Mouse (Mus musculus) urinary bladder, adult 2 months (tissue): ENCODE data around the gene Mllt11. TPM values are rescaled to one million over a fixed set of nuclear protein-coding genes. Genes with fewer than 3 reads are reported as not detected.

Experiments
- DNase-seq: peaks from one replicate; pipeline ENCODE4 v3.0.0; 2022; ENCODE audit warnings: low spot score
- polyA plus RNA-seq: library from polyadenylated mRNA; depleted of rRNA; stranded (reverse); fragments of >200 nt; gene quantifications from 2 replicates; pipeline ENCODE4 v1.2.3, GENCODE M21; 2012; rRNA removed

Gene Mllt11
- 11.0 and 15.4 TPM in 2 replicates for polyA plus RNA-seq

DNA sequence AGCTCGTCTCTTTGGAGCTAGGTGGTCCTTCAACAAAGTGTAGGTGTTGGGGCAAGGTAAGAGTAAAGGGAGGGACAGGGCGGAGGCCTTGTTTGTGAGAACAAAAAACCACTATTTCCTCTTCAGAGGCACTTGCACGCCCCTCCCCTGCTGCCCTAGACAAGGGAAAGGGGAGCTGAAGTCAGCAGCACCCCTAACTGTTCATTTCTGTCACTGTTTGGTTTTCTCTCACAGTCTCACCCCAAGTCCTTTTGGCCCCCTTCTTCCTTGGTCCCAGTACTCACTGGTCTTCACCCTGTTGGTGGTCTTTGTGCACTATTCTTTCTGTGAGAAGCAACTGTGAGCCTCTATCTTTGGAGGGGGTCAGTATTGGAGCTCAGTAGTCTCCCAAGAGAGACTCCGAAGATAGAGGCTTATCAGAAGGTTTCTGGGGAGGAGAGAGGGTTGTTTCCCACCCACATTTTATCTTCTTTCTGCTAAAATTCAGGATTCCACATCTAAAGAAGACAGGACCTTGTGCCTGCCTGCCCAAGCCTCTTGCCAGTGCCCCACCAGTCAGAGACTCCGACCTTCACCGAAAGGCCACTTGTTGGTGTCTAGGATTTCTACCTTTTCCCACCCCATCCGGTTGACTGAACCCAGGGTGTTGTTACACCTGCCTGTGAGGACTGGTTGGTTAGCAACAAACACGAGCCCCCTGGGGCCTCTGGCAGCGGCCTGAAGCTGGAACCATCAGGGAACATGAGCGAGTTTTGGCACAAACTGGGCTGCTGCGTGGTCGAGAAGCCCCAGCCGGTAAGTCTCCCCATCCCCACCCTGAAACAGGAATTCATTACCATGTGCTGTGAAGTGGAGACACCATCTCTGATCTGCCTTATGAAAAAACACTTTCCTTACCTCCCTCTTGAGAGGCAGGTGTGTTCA lies at the start of gene Mllt11:
Gene Mllt11, minus strand, starts transcription at position 874 of the 924 bp plus-strand sequence.
- no peak for DNase-seq

DNA sequence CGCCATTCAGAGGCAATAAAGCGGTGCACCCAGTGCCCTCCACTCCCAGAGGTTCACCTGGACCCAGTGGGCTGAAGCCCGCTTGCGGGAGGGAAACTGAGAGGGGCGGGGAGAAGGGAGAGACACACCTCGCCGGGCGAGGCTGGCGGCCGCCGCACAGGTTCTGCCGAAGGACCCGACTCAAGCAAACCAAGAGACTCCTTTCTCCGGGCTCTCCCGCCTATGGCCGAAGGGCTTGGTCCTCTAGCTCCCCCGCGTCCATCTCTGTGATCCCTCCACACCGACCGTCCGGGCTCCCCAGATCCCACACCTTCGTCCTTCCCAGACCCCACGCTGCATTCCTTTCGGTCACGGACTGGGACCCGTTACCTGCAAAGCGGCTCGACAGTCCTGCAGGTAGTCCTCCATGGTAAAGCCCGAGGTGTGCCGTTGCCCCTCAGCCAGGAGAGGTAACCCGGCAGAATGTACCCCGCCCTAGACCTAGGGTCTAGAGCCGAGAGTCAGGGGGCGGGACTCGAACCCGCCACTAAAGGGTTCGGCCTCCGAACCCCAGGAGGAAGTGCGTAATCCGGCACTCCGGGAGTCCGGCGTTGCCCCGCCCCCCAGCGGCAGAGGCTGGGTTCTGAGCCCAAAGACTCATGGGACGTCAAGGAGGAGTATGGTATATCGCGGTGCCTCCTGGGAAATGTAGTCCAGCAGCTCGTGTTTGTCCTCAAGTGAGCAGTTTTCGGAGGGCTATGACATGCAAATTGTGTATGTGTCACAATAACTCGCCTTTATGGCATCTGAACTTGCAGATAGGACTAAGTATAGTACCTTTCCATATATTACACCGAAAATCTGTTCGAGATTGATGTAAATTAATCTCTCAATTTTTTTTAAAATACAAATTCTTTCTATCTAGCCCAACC lies 49.5 kb upstream of the Mllt11 start, which contains the start of the genes Mindy1 and Prune1:
Gene Mindy1, plus strand, starts transcription at position 130 of the 911 bp plus-strand sequence.
Gene Prune1, minus strand, starts transcription at position 861 of the 911 bp plus-strand sequence.
- peak; percentile 91 for DNase-seq

DNA sequence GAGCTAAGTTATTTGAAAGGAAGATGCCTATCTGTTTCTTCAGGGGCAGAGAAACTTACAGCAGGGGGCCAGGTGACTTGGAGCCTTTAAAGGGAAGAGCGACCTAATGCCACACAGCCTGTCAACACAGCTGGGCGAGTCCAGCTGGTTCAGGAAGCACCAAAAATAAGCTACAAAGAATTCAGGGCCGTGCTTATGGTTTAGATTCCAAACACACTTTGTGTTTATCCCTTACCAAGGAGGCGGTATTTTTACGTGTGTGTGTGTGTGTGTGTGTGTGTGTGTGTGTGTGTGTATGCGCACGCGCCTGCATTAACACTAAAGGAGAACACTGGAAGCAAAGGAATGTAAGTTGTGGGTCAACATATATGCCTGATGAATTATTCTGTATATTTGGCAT lies 48.8 kb upstream of the Mllt11 start:
- no peak for DNase-seq

DNA sequence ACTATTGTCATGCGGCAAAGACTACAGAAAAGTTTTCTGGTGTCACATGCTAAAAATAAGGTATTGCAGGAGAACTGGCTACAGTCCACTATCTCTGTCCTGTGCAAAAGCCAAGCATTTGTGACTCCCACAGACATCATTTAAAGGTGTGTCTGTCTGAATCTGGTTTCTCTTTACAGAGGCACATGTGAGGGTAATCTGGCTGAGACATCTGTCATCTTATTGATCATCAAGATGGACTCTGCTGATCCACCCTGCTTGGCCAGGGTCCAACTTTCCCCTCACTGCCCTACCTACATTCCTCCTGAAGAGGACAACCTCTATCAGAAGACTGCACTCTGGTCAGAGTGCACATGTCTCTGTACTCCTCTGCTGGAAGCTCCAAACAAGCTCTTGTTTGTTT lies 45.2 kb upstream of the Mllt11 start:
- no peak for DNase-seq

DNA sequence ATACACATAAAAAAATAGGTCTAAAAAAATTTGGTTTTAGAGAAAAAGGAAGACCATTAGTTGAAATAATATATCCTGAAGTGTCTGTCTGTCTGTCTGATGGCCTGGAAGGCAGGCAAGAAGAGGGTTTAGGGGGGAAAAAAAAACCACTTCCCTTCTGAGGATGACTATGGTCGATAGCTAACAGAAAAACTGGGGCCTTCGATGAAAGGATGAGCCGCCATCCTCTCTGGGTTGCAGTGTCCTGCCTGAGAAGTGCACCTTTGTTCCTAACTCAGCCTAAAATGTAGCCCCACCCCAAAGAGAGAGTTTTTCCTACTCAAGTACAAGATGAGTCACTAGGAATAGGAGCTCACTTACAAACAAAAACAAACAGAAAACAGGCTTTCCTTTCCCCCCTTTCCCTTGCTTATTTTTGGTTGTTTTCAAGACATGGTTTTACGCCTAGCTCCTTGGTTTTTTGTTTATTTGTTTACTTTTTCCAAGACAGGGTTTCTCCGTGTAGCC lies 44.5 kb upstream of the Mllt11 start:
- DNase-seq, result no peak

DNA sequence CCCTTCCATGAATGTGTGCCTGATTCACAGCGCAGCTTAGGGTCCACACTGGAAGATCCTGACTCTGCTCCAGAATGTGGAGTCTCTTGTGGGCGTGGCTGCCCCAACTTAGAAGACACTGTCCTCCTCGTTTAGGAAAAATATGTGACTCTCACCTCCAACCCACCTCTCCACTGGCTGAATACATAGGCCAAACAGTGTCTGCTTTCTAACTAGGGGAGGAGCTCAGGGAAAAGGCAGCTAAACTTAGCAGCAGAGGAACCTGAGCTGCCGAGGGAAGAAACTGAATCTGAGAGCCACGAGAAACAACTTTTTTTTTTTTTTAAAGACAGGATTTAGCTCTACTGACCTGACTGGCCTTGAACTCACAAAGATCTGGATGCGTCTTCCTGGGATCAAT lies 43.2 kb upstream of the Mllt11 start:
- no peak for DNase-seq

DNA sequence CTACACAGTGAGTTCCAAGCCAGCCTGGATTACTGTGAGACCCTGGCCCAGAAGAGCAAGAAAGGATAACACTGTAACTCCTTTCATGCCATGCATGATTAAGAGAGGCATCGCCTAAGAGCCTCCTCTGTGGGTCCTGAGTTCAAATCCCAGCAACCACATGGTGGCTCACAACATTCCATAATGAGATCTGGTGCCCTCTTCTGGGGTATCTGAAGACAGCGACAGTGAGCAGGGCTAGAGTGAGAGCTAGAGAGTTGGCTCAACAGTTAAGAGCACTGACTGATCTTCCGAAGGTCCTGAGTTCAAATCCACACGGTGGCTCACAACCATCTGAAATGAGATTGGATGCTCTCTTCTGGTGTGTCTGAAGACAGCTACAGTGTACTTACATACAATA lies 42.5 kb upstream of the Mllt11 start:
- no peak for DNase-seq

DNA sequence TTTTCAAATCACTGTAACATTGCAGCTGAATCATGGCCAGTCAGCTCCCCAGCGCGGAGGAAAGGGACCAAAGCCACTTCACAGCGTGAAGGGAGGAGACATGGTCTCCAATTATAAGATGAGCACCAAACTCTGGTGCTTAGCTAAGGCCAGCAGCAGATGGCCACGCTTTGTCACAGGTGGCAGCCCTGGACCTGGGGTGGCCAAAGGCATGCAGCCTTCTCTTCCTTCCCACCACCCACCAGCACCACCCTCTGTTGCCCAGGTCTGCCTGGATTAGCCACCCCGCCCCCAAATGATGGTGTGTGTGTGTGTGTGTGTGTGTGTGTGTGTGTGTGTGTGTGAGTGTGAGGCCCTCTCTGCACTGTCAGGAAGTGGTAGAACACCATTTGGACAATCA lies 41.5 kb upstream of the Mllt11 start:
- no peak for DNase-seq

DNA sequence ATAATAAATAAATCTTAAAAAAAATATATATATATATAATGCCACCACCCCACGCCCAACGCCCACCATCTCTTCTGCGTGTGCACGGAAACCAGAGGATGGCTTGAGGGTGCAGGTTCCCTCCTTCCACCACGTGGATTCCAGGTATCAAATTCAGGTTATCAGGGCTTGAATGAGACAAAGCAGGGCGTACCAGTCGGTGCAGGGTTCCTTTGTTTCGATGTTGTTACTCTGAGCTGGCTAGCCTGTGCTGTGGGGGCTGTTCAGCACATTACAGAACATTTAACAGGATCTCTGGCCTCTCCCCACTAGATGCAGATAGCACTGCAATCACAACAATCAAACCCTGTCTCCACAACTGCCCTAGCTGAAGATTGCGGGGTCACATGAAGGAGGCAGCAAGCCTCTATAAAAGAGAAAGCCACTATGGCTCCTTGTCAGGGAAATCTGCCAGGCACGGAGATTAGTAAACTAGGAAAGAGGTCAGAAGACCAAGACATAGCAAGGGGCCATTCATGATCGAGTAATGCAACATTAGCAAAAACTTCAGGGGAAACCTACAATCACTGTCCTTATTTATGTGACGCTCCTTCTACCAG lies 38.9 kb upstream of the Mllt11 start:
- no peak for DNase-seq

DNA sequence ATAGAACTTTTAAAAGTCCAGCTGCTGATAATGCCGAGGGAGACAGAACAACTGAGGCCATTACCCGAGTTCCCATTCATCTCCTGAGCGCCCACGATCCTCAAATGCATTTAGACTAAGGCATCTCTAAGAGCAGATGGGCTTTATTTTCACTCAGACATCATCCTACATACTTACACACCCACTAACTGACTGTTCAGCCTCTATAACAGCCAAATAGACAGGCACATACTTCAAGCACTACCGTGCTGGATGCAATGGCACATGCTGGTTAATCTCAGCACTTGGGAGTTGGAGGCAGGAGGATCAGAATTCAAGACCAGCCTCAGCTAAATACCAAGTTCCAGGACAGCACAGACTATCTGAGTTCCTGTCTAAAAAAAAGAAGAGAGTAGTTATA lies 37.8 kb upstream of the Mllt11 start:
- DNase-seq, result no peak

DNA sequence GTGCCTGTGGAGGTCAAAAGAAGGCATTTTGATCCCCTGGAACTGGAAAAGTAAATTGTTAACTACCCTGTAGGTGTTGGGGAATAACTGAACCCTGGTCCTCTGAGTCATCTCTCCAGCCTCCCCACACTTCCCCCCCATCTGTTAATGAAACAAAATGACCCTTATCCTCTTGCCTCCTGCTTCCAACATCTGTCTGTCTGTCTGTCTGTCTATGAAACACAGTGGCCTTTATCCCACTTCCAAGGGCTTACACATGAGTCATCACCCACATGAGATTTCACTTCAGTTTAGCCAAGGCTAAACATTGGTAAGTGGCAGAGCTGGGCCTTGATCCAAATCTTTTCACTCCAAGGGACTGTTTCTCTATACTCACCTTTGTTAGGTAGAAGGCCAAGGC lies 35.9 kb upstream of the Mllt11 start:
- DNase-seq, result no peak

DNA sequence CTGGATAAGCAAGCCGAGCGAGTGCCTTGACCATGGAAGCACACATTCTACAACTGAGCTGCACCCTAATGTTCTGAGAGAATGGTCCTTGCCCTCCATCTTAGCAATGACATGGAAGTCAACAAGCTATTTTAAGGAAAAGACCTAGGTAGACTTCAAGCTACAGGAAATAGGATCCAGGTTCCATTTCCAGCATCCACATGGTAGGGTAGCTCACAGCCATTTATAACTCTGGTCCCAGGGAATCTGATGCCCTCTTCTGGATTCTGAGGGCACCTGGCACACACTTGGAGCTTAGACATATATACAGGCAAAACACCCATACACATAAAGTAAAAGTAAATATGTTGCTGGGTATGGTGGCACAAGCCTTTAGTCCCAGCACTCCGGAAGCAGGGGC lies 34.1 kb upstream of the Mllt11 start:
- no peak for DNase-seq

DNA sequence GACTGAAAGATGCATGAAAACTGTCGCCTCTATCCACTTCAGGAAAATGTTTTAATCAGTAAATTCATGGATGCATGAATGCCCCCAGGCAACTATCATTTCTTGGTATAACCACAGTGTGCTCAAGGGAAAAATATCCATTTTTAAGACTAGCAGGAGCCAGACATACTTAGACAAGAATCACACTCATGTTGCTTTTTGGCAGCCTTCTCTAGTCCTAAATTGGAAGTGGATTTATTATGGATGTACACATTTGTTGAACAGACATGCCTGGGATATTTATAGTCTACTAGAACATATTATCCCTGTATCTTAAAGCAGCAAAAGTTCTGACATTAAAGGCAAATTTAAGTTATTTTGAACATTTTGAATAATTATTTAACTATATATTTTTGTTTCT lies 32.8 kb upstream of the Mllt11 start:
- DNase-seq, result no peak

DNA sequence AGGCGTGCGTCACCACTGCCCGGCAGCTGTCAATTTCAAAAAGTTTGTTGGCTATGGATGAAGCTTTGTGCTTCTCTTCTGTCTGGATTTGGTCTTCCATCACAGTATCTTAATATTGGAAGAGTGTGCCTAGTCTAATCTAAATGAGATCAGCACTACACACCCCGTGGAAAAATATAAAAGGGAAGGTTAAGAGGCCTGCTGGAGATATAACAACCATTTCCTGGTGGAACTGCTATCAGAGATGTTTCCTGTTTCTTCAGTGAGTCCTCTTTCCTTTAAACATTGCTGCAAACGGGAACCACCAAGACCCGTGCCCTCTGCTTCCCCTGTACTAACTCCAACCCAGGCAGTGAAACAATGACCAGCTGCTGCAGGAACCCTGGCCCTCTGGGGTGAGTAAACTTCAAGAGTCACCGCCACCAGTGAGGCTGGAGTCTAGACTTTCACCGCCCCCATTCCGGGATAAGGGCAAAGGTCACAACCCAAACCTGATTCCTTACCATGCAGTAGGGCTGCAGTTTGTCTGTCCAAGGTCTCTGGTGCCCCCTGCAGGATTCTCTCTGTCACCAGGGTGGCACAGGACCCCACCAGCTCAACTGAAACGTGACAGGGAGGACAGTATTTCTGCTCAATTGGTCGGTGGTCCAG lies 31.2 kb upstream of the Mllt11 start:
- no peak for DNase-seq

DNA sequence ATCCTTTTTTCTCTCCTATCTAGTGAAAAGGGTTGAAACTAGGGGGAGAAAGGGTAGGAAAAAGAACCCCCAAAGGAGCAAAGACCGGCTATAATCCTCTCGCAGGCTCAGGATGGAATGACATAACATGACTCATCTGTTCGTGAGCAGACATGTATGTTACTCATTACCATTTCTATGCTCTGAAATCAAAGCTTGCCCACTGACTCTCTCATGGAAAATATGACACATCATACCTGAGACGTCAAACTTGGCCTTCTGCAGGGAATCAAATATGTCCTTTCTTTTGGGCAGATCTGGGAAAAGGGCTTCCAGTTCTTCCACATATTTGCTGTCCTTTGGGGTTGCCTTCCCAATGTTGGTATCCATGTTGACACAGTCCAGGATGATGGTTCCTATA lies 30.0 kb upstream of the Mllt11 start:
- DNase-seq, result no peak

DNA sequence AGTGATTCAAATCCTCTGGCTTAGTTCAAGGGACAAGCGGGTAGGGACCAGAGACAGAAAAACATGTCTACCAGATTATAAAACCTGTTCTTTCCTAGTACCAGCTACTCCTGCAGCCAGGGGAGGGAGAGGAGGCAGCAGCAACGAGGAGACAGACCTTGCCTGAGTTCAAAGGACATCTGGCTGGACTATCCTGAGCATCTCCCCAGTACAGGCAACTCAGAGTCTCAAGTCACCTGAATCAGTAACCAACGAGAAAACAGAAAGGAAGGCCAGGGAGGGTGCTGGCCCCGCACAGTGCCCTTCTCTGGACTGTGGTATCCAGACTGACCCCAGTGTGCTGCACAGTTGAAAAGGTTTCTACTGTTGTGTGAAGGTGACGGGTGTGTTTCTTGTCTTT lies 25.0 kb upstream of the Mllt11 start:
- DNase-seq, result no peak

DNA sequence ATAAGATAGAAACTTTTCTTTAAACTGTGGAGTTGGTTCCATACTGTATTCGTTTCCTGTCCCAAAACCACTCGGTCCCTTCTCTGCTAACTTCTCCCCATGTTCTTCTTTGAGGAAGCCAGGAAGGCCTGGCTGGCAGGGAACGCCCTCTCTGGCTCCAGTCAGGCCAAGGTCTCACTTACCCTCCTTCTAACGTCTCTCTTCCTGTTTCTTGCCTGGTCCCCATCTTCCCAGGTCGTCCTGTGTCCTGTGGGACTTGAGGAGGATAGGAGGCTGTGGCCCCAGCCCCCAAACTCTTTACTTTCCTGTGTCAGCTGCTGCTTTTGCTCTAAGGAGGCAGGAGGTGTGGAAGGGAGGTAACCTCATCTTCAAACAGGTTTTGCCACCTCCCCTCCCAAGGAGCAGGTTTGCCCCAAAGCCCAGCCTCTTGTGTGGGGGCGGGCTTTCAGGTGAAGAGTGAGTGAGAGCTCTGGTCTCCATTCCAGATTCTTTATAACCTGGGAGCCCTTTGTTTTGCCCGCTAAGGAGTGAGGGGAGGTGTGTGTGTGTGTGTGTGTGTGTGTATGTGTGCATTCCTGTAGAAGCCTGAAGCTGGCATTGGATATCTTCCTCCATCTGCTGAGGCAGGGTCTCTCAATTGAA lies 18.9 kb upstream of the Mllt11 start, which contains the start of gene Bnipl:
Gene Bnipl, minus strand, starts transcription at position 411 of the 642 bp plus-strand sequence.
- no peak for DNase-seq

DNA sequence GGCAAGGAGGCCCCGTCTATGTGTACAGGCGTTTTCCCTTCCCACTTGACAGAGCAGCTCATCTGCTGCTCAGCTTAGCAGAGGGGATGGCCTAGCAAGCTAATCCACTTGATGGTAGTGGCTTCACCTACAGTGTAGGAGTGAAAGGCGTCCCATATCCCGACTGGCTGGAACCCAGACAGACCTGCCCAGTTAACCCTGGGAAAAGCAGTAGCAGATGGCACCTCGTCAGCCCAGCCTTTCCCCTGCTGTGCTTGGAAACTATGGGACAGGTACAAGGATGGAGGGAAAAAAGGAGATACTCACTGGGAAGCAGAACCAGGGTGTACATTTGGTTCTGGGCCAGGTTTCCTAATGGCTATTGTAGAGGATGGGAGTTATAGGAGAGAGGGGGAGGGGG lies 18.4 kb upstream of the Mllt11 start:
- DNase-seq, result no peak

DNA sequence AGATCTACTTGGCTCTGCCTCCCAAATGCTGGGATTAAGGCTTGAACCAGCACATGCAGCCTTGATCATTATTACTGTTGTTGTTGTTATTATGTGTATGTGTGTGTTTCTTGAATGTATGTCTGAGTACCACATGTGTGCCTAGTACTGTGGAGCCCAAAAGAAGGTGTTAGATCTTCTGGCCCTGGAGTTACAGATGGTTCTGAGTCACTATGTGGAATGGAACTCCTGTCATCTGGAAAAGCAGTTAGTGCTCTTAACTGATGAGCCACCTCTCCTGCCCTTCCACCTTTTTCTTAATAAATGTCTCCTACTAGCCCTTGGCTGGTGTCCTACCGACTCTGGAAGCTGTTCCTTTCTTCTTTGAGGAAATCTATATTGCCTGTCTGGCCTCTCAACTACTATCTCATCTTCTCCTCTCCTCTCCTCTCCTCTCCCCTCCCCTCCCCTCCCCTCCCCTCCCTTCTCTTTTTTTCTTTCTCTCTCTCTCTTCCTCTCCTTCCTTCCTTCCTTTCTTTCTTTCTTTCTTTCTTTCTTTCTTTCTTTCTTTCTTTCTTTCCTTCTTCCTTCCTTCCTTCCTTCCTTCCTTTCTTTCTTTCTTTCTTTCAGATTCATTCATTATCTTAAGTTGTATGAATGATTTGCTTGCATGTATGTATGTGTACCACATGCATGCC lies 15.8 kb upstream of the Mllt11 start:
- DNase-seq, result no peak
